Mouse (Mus musculus) layer of hippocampus, adult 18-20 months (tissue): ENCODE results near the gene Psap. TPM values are rescaled to one million over a fixed set of nuclear protein-coding genes. Genes with fewer than 3 reads are reported as not detected.

Experiments used
- DNase-seq, 2 experiments: peaks; one replicate each; pipeline ENCODE4 v3.0.0; 2022; ENCODE audit warnings: low spot score in 2 of 2
- total RNA-seq, 2 experiments: library from RNA; stranded (reverse); gene quantifications; 2 replicates each; pipeline ENCODE4 v1.2.3; 2021

Gene Psap
- total RNA-seq, 2 experiments from 2014 or later = 1,436 to 1,491 TPM

- no peak for DNase-seq
Observed at GRCm38 (mm10) chr10:60347768-60348610, 70.6 kb downstream of the Psap start.

- DNase-seq = no peak
Observed at GRCm38 (mm10) chr10:60349056-60349455, 71.6 kb downstream of the Psap start.

- no peak for DNase-seq
Observed at GRCm38 (mm10) chr10:60349644-60350043, 72.2 kb downstream of the Psap start.

- no peak for DNase-seq
Observed at GRCm38 (mm10) chr10:60350077-60350804, 72.8 kb downstream of the Psap start.

GRCm38 (mm10) chr10:60350805-60351167, 73.4 kb downstream of the Psap start:
- peak; percentile 22 to 58 for DNase-seq

- DNase-seq = no peak
Observed at GRCm38 (mm10) chr10:60351248-60351647, 73.8 kb downstream of the Psap start.

- no peak for DNase-seq
Observed at GRCm38 (mm10) chr10:60351761-60352455, 74.5 kb downstream of the Psap start.

Other genes starting within 250 kb of the Psap start
- 100 to 1,000 TPM; 480 to 496 TPM for gene Spock2, start 171.4 kb upstream of the Psap start, total RNA-seq
- 1 to 10 TPM; 1.2 TPM for gene Chst3, start 58.4 kb upstream of the Psap start, total RNA-seq
- gene Vsir, start 69.2 kb downstream of the Psap start, total RNA-seq = 10 to 100 TPM; 23.9 to 26.0 TPM
- not detected for gene Gm17455, start 122.1 kb downstream of the Psap start, total RNA-seq